Mouse (Mus musculus): Measurements from ENCODE around the gene Iqschfp.

DNA sequence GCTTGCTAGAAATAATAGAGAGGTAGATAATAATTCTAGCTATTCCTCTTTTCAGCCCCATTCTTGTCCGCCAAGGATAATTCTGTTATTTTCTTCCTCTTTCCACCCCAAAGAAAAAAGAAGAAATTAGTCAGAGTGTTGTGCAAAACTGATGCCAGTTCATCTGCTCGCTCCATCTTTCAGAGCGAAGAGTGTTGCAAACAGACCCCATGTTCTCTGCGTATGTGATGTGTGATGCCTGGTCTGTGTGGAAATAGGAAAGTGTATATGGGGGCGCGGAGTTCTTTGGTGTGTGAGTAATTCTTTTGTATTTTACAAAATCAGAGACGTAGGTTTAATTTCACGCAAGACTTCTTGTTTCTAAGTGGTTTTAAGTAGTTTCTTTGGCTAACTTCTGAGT lies 39.1 kb downstream of the Iqschfp start:
- TF ChIP-seq CTCF (IDR thresholded peaks at IDR 0.05; ENCODE audit: borderline replicate concordance, control insufficient read depth, extremely low read depth, insufficient read depth, low read length, poor library complexity) (no peak), POLR2A (IDR thresholded peaks at IDR 0.05; ENCODE audit: control insufficient read depth, extremely low read depth, insufficient read depth, low read length, poor library complexity) (no peak)

Measured in thymus, adult 2 months (tissue).